Mouse (Mus musculus): ENCODE measurements around the gene Klhl26.

Klhl26 gene

DNA sequence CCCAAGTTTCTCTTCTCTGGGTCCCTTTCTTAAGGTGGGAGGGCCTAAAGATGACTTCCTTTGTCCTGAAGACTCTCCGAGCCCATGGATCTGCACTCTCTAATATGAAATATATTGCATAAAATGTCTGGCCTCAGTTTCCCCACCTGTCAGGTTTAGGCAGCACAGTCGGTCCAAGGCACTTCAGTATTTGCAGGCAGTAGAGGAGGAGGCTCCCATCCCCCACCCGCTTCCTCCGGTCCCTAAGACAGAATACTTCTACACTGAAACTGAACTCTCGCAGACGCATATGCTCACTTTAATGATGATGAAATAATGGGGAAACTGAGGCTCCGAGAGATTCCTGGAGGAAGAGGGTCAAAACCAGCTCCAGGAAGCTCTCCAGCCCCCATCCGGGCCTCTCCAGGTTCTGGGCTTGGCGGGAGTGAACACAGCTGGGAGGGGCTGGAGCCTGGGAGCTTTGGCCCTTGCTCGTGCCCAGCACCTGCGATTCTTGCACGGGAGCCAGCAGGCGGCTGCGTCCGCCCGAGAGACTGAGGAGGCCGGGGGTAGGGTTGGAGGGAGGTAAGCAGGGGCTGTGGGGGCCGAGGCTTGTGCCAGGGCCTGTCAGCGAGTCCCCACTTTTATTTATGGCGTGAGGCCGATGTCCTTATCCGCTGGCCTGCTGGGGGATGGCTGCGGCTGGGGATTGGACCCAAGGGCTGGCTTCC lies 25.2 kb upstream of the Klhl26 start:
- DNase-seq (ENCODE audit: low spot score), result no peak

DNA sequence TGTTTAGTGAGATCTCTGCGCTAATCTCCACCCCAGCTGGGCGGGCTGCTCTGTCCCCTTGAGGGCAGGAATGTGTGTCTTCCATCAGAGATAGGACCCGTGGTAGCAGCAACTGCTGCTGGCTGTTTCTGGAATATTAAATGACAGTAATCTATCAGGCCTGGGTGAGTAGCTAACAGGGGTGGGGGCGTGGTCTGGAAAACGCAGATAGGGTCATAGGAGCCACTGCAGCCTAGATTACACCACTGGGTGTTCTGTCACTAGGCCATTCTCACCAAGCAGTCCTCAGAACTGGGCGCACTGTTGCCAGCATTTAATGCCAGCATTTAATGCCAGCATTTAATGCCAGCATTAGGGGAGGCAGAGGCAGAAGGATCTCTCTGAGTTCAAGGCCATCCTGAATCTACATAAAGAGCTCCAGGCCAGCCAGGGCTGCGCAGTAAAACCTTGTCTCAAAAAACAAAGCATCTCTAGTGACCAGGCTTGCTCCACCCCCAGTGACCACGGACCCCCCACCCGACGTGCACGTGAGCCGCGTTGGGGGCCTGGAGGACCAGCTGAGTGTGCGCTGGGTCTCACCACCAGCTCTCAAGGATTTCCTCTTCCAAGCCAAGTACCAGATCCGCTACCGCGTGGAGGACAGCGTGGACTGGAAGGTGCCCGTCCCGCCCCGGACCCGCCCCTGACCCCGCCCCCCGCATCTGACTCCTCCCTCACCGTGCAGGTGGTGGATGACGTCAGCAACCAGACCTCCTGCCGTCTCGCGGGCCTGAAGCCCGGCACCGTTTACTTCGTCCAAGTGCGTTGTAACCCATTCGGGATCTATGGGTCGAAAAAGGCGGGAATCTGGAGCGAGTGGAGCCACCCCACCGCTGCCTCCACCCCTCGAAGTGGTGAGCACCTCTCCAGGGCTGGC lies 23.9 kb upstream of the Klhl26 start:
- no peak for DNase-seq (ENCODE audit: low spot score)

DNA sequence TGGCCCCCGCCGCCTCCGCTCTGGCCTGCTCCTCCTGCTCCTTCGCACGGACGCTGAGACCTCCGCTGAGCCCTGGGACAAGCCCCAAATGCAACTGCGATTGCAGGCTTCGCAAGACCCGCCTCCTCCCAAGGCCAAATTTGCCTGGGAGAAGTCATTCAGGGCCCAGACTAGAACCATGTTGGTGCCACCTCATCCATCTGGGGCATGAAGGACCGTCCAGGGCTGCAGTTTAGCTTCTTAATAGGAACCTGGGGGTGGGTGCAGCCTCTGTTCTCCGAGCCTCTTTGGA lies 18.9 kb upstream of the Klhl26 start:
- no peak for DNase-seq (ENCODE audit: low spot score)

DNA sequence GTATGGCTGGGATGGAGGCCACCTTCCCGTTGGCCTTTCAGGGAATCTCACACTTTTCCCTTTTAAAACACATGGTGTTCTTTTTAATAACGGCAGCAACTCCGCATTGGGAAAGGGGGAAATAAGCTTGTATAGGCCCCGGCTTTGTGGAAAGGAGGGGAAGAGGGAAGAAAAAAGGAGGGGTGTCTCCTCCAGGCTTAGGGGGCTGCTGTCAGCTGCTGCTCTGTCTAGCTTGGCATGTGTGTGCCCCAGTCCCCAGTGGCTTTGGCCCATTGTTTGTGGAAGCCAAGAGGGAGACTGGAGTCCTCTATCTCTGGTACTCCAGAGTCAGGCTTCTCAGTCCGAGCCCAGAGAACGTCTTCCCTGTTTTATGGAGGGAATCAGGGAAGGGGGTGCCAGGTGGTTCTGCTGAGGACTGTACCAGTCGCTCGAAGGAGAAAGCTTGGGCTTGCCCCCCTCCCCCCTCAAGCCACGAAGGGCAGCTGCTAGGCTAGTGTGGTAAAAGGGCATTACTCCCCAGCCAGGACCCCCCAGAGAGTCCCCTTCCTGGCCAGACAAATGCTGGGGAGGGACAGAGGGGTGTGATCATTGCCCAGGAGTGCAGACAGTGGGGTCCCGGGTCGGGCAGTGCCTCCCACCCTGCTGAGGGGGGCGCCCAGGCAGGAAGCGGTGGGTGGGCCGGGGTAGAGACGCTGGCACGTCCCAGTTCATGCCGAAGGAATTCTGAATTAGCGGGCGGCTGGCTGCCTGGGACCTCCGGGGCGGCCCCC lies 18.4 kb upstream of the Klhl26 start:
- DNase-seq (ENCODE audit: low spot score), result no peak

DNA sequence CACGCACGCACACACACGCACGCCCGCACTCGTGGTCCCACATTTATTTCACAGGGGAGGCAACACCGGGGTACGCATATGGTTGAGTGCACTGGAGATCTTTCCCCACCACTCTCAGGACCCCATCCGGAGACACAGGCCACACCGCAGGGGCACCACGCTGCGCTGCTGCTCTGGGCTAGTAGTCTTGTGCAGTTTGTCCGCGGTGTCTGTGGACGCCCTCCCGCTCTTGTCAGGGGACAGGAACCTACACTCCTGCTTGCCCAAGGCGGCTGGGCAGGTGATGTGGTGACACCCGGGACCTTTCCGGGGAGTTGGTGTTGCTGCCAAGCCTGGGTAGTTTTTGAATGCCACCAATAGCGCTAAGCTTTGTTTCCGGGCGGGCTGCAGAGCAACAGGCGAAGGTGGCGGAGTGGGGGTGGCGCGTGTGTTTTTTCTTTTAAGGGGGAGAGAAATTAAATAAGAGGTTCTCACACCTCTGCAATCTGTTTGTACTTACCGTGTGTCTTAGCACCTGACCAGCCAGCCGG lies 17.7 kb upstream of the Klhl26 start:
- DNase-seq (ENCODE audit: low spot score), result no peak

DNA sequence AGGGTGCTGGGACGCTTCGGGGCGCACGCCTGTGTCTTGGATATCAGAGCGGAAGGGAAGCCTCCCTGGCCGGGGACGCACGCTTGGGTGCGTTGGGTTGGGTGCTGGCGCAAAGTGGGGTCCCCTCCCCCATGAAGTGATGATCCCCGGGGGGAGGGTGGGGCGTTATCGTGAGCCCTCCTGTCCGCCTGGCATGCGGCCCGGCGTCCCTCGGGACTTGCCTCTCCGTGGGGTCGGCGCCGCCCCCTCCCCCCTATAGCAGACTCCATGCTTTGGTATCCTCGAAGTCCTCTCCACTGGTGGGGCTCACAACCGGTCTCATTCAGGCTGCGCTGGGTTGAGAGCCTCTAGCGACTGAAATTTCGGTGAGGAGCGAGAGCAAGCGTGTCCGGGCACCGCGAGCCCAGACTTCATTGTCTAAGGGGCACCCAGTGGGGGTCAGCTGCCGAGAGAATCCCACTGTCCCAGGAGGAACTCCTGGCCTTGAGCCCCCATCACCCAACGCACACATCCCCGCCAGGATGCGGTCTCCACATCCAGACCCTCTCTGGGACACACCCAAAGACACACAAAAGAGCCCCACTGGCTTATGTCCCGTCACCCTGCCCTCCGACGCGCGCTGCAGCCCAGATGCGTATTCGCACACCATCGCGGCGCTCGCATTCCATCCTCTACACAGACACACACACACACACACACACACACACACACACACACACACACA lies 17.1 kb upstream of the Klhl26 start:
- DNase-seq (ENCODE audit: low spot score), result no peak

DNA sequence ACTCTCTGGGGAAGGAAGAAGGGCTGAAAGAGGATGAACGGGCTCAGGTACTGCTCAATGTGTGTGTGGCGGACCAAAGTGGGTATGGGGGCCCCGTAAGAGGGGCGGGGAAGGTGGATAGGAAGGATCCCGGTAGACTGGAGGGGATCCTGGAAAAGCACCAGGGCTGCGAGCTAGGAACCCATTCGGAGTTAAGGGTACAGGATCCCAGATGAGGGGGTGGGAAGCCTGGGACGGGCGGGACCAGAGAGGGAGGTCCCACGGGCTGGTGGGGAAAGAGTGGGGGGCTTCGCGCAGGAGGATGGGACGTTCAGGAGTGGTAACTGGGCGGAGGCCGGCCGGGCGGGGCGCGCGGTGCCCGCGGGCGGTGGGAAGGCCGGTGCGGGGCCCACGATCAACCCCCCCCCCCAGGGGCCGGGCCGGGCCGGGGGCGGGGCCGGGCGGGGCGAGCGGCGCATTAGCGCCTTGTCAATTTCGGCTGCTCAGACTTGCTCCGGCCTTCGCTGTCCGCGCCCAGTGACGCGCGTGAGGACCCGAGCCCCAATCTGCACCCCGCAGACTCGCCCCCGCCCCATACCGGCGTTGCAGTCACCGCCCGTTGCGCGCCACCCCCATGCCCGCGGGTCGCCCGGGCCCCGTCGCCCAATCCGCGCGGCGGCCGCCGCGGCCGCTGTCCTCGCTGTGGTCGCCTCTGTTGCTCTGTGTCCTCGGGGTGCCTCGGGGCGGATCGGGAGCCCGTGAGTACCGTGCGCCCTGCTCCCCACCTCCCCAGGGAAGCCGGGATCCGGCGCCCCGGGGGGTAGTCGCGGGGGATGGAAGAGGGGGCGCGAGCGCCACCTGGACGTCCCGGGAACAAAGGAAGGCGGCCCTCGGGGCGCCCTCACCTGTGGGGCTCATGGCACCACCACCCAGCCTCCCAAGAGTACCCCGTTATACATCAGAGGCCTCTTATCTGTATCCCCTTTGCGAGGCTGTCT lies 16.2 kb upstream of the Klhl26 start, which contains the start of gene Crlf1:
TSS of gene Crlf1 (plus strand) at position 495 of the 977 bp plus-strand sequence.
- no peak for DNase-seq (ENCODE audit: low spot score)

DNA sequence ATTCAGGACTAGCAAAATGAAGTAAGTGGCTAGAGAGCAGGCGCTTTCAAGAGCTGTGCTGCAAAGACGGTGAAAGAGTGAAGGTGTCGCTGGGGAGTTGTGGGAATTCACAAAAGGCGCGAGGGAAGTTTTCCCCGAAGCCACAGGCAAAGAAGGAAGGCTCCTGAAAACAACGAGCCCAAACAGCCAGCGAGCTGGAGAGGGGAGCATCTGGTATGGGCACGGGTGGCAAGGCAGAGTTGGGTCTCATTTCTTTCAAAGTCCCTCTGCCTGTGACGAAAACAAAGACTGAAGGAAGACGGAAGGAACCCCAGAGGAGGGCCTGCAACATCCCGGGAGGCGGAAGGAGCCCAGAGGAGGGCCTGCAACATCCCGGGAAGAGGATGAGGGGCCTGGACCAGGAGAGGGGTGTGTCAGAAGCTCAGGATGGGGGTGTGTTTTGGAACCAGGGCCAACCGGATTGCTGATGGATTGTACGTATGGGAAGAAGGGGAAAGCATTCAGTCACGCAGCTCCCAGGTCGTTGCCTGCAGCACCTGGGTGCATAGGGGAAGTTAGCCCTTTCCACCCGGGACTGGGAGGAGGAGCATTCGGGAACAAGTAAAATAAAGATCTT lies 14.2 kb upstream of the Klhl26 start:
- no peak for DNase-seq (ENCODE audit: low spot score)

DNA sequence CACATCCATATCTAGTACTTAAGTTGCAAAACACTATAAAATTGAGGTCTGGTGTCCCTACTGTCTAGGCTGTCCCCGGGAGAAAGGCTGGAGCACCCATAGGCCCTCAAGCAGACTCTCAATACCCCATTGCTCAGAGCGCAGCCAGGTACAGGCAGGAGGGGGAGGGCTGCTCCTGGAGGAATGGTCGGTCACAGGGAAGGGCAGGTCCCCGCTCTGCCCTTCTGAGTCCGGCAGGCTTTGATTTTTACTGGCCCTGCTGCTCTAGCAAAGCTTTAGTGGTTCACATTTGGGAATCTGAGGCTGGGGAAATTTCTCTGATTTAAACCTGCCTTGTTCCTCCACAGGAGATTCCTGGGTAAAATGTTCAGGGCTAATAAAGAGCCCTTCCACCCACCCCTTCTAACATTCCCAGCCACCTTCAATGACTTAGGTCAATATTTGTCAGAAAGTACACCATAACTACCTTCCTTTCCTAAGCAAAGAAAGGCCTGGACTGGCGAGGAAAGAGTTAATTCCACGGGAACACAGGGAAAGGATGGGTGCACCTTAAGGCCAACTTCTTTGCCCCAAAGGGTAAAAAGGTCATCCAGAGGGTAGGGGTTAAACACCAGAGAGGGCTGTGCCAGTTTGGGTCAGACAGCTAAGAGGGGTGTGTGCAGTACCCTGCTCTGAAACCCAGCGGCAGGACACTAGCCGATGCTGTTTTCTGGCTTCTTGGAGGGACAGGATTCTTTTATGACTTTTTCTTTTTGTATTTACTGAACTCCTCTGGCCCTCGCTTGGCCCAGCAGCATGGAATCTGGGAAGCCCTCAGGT lies 13.5 kb upstream of the Klhl26 start:
- no peak for DNase-seq (ENCODE audit: low spot score)

DNA sequence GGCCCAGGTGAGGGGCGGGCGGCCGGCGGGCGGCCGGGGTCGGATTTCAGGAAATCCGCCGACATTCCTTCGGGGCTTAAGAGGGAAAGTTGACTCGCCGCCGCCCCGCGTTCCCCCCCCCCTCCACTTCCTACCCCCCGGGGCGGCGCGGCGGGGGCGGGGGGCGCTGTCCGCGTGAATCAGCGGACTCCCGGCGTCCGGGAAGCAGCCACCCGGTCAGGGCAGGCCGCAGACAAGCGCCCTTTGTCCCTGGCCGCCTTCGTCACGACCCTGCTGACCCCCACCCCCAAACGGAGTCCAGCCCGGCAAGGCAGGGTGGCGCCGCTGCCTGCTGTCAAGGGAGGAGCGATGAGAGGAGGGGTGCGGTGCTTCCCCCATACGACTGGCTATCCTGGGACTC lies 12.8 kb upstream of the Klhl26 start:
- DNase-seq (ENCODE audit: low spot score), result no peak

DNA sequence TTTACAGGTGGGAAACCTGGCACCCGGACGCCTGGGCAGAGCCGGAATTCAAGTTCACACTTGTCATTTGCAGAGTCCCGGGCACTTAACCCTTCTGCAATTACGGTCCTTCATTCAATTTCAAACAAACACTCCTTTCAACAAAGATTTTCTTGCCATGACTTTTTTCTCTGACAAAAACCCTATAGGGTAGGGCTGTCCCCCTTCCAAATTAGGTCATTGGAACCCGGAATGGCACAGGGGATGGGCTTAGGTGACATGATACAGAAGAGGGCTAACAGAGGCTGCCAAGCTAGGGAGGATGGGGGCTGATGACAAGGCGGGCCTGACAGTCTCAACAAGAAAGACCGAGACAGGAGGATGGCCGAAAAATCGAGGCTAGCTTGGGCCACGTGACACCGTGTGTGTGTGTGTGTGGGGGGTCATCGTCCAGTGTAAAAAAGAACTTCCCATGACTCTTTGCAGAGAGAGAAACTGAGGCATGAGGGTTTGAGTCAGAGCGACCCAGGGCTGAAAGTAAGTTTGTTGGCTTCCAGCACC lies 12.2 kb upstream of the Klhl26 start:
- no peak for DNase-seq (ENCODE audit: low spot score)

DNA sequence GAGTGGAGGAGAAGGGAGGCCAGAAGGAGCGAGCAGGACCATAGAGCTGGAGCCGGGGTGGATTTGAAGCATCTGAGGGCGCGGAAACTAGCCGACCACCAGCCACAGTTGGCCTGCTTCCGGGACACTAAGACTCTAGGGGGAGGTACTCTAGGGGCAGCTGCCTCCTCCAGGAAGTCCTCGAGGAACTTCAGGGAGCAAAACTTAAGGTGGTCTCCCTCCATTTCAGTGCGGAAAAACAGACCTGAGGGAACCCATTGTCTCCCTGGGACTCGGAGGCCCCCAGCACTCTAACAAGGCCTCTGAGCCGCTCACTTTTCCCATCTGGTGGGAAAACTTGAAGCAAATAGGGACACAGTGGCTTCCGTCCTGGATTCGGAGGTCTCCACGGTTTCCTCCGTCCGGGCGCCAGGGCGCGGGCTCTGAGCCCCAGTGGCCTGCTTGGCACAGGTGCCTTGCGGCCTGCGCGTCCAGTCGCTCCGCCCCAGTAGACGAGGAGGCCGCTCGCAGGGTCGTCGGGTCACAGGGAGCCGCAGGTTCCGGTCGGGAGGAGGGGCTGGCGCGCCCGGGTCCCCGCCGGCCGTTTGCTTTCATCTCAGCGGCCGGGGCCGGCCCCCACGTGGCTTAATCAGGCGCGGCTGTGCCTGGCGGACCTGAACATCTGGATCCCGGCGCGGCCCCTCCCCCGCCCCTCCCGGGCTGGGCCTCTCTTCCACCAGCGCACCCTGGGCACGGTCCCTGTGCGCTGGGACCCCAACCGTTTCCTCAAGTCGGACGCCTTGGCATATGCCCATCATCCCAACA lies 11.4 kb upstream of the Klhl26 start:
- DNase-seq (ENCODE audit: low spot score), result no peak

DNA sequence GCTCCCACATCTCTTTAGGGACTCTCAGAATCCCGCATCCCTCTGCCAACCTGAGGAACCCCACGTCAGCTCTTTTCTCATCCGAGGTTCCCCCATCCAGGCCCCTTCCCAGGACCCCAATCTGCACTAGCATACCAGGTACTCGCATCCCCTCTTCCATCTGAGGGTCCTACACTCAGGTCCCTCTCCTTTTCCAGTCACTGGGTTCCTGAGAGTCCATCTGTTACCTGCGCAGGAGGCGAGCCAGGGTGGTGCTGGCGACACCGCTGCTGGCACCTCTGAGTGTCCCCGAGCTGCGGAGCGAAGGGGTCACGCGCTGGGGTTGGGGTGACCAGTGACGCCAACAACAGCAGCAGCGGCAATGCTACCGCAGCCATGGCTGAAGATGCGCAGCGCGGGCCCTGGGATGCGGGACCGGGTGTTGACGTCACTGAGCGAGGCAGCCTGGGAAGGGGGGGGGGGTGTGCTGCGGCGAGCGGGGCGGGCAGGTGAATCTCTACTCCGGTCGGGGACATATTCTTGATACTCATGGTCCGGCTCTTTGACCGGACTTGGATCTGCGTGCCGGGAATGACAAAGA lies 10.3 kb upstream of the Klhl26 start, which contains the start of gene Tmem59l:
TSS of gene Tmem59l (minus strand) at position 418 of the 580 bp plus-strand sequence.
- no peak for DNase-seq (ENCODE audit: low spot score)

DNA sequence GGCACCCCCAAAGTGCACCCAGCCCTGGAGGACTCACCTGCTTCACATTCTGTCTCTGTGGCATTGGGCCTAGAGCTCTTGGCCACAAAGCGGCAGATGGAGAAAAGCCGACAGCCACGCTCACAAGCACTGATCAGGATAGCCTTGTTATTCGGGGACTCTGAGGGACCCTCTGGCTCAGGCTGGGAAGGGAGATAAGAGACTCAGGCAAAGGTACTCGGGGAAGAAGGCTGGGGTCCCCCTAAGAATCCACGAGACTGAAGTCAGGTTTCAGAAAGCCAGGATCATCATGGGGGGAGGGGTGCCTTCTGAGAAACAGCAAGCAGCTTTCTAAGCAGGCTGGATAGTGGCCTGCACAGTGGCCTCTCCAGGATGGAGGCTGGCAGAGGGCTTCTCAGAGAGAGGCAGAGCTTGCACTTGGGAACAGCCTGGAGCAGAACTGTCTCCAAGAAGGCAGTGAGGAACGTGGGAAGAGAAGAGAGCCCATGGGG lies 9.5 kb upstream of the Klhl26 start:
- no peak for DNase-seq (ENCODE audit: low spot score)

DNA sequence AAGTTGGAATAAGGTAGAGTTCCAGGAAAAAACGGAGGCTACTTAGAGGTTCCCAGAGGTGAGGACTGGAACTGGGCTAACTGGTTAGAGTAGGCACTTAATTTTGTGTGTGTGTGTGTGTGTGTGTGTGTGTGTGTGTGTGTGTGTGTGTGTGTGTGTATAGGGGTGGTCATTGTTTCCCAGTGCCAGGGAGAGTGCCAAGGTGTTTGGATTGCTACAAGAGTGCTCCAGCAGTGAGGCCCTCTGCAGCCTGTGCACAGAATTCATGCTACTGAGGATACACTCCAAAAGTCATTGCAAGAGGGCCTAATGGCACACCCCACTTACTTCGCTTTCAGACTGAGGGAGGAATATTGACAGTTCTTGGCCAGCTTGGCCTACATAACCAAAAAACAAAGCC lies 6.2 kb upstream of the Klhl26 start:
- DNase-seq (ENCODE audit: low spot score), result no peak

DNA sequence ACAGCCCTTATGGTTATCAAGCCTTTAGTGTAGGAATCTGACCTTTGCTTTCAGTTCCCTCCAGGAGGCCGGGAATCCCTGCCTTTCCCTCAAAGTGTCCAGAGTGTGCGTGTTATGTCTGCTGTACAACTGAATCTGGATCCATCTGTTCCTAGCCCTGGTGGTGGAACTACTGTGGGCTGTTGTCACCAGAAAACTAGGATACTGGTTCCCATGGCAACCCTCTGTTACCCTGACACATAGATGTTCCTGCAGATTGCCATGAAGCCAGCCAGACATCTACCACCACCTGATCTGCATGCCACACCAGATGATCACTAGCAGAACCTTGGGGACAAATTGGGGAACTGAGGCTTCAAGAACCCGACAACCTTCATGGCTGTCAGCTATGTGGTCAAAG lies 5.1 kb upstream of the Klhl26 start:
- no peak for DNase-seq (ENCODE audit: low spot score)

DNA sequence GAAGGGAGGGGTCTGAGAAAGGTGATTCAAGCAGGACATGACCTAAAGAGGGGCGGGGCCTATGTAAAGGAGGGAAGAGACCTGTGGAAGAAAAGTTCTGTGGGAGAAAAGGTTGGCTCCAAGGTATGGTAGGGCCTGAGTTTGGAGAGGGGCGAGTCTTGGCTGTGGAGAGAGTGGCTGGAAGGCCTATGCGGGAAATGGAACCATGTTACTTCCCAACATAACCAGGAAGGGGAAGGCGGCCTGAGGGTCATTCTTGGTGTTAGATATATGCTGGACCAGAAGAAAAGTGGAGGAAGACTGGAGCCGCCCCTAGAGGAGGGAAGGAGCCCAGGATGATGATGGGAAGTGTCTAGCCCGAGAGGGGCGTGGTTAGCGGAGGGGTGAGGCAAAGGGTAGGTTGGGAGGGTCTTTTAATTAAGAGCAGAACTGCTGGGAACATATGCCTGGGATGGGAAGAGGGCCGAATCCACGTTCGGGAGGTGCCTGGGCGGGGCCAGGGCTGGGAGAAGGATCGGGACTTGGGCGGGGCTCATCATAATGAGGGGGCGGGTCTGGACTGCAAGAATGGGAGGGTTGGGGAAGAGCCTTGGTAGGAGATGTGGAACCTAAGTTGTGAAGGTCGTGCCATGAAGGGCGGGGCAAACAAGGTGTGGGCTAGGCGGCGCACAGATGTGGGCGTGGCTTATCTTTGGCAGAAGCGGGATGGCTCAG lies 658 bp upstream of the Klhl26 start:
- DNase-seq (ENCODE audit: low spot score), result no peak
